Mouse (Mus musculus): Measurements from ENCODE around the gene Plekho2.

The Plekho2 gene

GRCm38 (mm10) chr9:65552711-65553110 lies 27.1 kb downstream of the Plekho2 start:
- DNase-seq (ENCODE audit: low read depth): no peak

GRCm38 (mm10) chr9:65552141-65552540 lies 27.7 kb downstream of the Plekho2 start:
- DNase-seq (ENCODE audit: low read depth): no peak

GRCm38 (mm10) chr9:65551035-65551434 lies 28.8 kb downstream of the Plekho2 start:
- peak; percentile 85 for DNase-seq (ENCODE audit: low read depth)

DNA sequence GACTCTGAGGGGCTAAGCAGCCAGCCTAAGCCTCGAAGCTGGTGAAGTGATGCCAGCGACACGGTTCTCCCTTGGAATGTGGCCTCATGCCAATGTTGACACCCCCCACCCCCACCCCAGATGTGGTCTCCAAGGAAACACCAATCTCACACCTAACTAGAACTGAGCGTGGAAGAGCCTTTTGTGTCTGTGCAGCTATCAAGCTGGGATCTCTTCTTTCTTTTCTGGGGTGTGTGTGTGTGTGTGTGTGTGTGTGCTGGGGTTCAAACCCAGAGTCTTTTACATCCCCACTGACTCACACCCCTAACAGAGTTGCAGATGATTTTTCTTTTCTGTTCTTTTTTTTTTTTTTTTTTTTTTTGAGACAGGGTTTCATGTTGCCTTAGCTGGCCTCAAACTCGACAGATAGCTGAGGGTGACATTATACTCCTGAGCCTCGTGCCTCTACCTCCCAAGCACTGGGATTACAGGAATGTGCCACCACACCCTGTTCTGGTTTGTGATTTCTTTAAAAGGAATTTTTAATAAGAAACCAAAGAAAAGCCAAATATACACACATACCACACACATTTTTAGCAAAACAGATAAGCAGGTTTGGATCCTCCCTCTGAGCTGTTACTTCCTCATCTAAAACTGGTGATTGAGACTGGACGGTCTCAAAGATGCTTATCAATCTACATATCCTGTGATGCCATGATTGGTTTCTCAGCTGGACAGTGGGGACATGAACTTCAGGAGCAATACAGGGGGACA lies 29.6 kb downstream of the Plekho2 start:
- DNase-seq (ENCODE audit: low read depth): peak; percentile 51

DNA sequence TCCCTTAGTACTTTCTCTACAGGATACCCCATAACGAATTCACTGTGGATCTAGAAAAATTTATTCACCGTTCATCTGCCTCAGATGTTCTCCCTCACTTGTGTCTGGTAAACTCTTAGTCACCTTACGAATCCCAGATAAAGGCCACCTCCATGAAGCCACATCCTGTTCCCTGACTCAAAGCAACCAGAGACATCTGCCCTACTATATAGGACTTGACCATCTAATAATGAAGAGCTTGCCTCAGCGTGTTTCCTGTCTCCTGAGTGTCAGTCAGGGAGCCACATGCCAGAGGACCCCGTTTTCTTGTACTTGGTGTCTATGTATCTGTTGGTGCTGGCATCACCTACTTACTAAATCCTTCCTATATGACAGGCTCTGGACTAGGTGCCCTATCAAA lies 30.2 kb downstream of the Plekho2 start:
- no peak for DNase-seq (ENCODE audit: low read depth)

DNA sequence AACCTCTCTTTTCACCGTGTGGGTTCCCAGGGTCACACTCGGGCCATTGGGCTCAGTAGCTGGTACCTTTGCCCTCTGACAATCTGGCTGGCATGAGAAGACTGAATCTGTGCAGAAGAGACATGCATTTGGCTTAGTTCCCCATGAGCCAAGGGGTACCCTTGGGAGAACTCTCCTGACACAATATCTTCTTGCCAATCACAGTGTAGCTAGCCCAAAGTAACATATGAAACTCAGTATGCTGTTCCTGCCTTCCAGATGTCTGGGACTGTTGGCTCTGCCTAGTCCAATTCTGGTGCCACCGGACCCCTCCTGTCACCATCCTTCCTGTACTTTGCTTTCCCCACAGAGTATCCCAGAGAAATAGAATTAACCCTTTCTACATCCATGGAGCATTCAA lies 30.7 kb downstream of the Plekho2 start:
- no peak for DNase-seq (ENCODE audit: low read depth)

DNA sequence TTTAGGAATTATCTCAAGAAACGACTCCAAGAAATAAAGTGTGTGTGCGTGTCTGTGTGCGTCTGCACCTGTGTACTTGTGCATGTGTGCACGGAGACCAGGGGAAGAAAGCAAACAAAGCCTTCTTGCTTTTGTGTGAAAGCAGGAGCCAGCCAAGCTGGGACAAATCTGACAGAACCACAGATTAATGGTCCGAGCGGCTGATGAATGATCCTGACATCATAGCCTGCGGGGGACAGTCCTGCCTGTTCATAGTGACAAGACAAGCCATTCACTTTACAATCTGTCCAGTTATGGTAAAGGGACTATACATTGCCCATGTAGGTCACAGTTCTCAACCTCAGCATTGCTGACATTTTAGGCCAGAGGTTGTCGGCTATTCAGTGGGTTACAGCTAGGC lies 31.5 kb downstream of the Plekho2 start:
- no peak for DNase-seq (ENCODE audit: low read depth)

DNA sequence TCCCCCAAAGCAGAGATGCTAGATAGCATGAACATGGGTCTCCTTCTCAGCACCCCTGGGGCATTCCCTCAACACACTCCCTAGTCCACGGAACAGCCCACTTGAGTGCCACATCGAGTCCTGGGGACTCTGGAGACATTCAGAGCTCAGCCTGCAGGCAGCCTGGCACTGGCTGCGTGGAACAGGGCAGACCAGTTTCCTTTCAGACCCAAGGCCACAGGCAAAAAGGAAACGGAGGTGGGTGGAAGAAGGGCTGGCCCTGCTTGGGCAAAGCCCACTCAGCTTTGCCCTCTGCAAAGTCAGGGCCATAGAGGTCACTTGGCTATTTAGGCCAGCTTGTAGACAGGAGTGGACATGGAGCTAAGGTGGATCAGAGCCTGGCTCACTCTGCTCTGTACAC lies 32.0 kb downstream of the Plekho2 start:
- DNase-seq (ENCODE audit: low read depth): no peak

DNA sequence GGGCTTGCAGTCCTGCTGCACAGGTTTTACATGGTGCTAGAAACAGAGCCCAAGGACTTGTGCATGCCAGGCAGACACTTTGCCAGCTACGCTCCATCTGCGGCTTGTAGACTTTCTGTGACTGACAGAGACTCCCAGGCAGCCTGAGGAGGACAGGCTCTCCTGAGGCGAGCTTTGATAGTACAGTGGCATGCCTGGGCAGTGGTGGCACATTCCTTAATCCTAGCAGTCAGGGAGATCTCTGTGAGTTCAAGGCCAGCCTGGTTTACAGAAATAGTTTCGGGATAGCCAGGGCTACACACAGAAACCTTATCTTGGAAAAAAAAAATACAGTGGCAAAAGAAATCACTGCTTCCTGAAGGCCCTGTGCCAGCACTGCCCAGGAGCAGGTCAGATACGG lies 32.7 kb downstream of the Plekho2 start:
- DNase-seq (ENCODE audit: low read depth): no peak

GRCm38 (mm10) chr9:65546413-65546695 lies 33.5 kb downstream of the Plekho2 start:
- DNase-seq (ENCODE audit: low read depth): peak; percentile 75

DNA sequence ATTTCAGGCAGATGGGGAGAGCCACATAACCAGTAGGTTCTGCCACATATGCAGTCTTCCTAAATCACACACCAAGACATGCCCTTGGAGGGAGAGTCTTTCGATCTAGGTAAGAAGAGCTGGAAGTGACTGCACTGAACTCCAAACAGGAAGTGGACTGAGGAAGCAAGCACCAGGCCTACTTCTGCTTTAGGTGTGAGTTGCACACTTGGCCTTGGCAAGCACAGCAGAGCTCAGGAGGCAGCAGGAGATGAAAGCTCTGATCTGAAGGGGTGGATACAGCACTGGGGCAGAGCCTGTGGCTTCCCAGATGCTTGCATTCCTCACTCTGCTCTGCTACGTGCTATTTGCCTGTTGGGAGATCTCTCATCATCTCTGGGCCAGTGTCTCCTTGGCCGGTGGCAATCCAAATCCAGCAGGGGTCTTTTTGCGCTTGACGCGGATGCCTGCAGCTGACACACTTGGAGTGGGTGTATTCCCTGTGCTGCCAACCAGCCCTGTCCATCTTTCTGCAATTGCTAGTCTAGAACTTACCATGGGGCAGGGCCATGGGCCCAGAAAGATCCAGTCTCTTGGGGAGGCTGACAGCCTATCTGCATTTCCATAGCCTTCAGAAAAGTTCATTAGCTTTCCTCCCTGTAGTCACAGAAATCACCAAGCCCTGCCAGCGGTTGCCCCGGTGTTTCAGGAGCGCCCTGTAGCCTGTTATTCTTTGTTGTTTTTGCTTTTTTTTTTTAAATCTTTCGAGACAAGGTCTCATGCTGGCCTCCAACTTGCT lies 34.0 kb downstream of the Plekho2 start:
- DNase-seq (ENCODE audit: low read depth): no peak

GRCm38 (mm10) chr9:65542111-65542524 lies 37.7 kb downstream of the Plekho2 start:
- no peak for DNase-seq (ENCODE audit: low read depth)

DNA sequence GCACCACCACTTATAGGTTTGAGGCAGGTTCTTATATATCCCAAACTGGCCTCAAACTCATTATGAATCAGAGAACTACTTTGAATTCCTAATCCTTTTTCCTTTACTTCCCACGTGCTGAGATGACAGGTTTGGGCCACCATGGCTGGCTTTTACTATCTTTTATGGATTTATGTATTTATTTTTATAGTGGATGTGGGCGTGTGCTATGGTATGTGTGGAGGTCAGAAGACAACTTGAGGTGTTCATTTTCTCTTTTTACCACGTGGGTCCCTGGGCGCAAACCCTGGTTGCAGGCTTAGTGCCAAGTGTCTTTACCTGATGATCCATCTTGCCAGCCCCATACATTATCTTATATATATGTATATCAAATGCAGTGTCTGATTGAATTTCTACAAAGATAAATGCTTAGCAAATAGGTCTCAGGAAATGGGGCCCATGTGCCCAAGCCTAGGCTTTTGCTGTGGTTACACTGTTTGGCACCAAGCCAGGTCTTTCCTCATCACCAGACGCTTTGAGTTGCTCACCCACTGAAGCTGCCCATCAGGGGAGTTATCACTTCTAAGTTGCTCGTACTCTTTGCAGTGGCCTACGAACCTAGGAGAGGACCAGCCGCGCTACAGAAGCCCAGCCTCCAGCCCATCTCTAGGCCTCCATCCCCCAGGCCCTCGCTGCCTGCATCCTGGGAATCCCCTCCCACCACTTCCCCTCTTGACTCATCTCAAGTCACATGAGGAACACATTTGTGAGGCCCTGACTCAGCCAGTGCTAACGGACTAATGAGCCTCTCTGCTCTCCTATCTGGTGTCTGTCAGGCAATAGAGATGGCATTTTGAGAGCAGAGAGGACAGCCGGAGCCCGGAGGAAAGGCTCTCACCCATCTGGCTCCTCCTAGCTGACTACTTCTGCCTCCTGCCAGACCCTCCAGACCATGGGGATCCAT lies 38.4 kb downstream of the Plekho2 start:
- DNase-seq (ENCODE audit: low read depth): peak; percentile 76

DNA sequence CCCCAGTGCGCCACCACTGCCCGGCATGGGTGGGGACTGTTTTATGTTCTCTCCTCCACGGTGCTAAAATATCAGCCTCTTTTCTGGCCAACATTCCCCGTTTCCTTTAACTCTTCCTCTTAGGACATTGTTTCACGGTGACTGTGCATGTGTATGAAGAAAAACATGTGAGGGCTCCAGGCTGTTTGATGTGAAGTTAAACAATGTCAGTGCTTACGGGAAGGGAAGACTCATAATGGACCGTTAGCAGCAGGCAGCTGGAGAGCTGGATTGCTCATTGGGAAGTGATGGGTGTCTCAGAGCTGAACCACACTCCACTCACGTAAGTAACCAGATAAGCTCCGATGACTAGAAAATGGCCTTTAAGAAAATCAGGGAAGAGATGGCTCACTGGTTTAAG lies 40.1 kb downstream of the Plekho2 start:
- no peak for DNase-seq (ENCODE audit: low read depth)

- DNase-seq (ENCODE audit: low read depth): no peak
These were observed 41.8 kb downstream of the Plekho2 start for GRCm38 (mm10) chr9:65537901-65538630.

DNA sequence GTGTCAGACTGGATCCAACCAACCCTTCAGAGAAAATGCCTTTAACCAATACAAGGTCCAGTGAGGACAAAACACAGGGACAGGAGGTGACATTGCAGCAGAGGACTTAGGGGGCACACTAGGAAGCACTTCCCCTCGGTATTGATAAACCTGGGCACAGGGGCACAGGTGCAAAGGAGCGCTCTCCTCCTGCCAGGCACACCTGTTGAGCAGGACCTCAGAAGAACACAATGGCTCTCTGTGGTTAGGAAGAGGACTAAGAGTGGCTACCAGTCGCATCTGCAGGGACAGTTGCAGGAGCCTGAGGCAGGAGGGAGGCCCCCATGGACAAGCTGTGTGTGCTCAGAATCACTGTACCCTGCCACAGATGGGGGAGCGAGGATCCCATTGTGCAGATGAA lies 43.3 kb downstream of the Plekho2 start:
- no peak for DNase-seq (ENCODE audit: low read depth)

DNA sequence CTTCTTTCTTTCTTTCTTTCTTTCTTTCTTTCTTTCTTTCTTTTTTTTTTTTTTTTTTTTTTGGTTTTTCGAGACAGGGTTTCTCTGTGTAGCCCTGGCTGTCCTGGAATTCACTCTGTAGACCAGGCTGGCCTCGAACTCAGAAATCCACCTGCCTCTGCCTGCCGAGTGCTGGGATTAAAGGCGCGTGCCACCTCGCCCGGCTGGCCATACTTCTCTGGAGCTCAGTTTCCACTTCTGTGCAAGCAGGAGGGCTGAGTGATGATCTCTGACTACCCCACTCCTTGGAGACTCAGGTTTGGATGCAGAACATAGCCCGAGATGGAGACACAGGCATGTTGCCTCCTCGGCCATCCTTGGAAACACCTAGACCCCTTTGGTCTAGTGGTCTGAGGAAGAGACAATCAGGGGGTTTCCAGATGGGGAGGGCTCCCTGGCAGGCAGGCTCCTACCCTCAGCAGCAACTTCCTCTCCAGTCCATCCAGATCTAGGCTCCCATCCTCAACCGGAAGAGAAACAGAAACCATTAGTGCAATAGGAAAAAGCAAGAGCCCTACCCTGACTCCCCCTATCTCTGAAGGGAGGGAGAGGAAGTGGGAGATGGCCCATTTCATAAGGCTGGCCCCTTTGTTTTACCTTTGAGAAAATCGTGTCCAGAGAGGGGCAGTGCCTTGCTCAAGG lies 43.9 kb downstream of the Plekho2 start:
- no peak for DNase-seq (ENCODE audit: low read depth)

DNA sequence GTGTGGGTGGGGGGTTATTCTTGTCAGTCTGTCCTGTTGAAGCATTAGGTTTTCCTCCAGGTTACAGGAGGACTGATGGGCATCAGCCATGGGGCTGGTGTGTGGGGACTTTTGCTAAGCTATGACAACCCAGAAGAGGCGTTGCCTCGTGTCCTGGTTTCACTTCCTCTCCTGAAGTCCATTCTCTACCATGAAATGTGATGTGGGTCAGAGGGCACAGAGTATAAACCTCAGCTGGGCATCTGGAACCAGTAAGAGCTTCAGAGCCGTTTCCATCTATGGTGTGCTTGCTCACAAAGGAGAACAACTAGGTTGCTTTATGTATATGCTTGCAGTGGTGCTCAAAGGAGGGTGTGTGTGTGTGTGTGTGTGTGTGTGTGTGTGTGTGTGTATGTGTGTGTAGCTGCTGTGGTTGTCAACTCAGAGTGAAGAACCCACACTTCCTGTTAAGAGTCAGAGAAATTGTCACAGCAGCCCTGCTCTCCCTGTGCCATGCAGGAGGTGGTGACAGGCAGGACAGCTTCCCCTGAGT lies 44.6 kb downstream of the Plekho2 start:
- no peak for DNase-seq (ENCODE audit: low read depth)

GRCm38 (mm10) chr9:65534111-65534510 lies 45.7 kb downstream of the Plekho2 start:
- DNase-seq (ENCODE audit: low read depth): no peak

- DNase-seq (ENCODE audit: low read depth): no peak
These were observed 46.9 kb downstream of the Plekho2 start for GRCm38 (mm10) chr9:65532986-65533385.

DNA sequence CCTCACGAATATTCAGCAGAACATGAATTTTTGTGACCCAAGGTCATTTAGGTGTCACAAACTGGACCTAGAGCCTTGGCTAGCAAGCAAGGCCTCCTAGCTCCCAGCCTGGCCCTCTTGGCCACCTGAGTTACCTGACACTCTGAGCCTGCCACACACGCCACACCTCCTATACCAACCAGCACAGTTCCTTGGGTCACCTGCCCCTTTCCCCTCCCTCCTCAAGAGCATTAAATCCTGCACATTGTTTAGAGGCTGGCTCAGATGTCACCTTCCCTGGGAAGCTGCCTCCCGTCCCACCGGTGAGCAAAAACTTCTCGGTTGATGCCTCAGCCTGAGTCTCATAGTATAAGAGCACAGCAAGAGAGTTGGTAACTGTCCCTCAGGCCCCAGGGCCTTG lies 48.6 kb downstream of the Plekho2 start:
- no peak for DNase-seq (ENCODE audit: low read depth)
